Mouse (Mus musculus) E14TG2a.4 (cell line): ENCODE measurements at regions not wholly inside any gene's neighbourhood (a gene's known extent, or its start where the extent isn't known, plus 50 kb on each side); places are given as distances from the start of the nearest gene placed in this dataset.

Experiments
- CTCF ChIP-seq: conservative IDR thresholded peaks from 2 replicates; pipeline ENCODE4 v1.5.1; 2014; ENCODE audit warnings: low read length
- NANOG ChIP-seq: IDR thresholded peaks from 2 replicates; pipeline ENCODE4 v1.6.1; 2014; ENCODE audit warnings: borderline replicate concordance, low read length, mixed read lengths

DNA sequence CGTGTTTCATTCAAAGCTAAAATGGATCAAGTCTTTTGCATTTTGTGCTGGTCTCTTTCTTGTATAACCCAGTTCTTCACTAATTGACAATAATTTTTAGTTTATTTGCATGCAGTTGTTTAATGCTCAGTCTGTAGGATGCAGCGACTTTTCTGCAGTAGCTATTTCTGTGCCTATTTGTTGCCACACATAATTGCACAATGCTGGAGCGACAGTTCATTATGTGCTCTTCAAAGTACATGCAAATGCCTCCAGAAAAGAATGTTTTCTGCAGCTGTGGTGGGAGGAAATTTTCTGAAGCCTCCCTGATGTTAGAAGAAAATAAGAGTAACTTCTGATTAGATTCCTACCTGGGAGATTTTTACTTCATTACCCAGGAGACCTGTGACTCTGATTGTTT, 491.3 kb downstream of the D3Ertd751e start:
- TF ChIP-seq CTCF (no peak), NANOG (no peak)
